Mouse (Mus musculus): Measurements from ENCODE around the gene 2210408I21Rik. TPM values are rescaled to one million over a fixed set of nuclear protein-coding genes. Genes with fewer than 3 reads are reported as not detected.

Gene 2210408I21Rik
- total and polyA plus RNA-seq, 3 experiments = 0.78 to 5.2 (median 4.8) TPM

- H3K27ac ChIP-seq = no peak overlapping the region
- no peaks in the 10 kb centered on the region for H3K4me1 ChIP-seq (ENCODE audit: control insufficient read depth, insufficient read depth, low read length)
- 77% methylated on average over 2 of the region's 2 CpGs for WGBS
- no peaks in the 10 kb centered on the region for H3K79me2 ChIP-seq (replicated peaks; ENCODE audit: control insufficient read depth, insufficient read depth, low read length)
- intact Hi-C loops (cut with DNase I) = no loop called here
- no peak overlapping the region for H3K4me3 ChIP-seq
- H3K9ac ChIP-seq (ENCODE audit: low read depth, low read length) = no peak overlapping the region
- no peaks in the 10 kb centered on the region for H3K36me3 ChIP-seq (ENCODE audit: control insufficient read depth, insufficient read depth, low read length)
- TF ChIP-seq POLR2A (IDR thresholded peaks at IDR 0.05; ENCODE audit: insufficient read depth, low read depth, low read length) (no peak), EP300 (IDR thresholded peaks at IDR 0.05; ENCODE audit: insufficient read depth, low read depth, low read length) (no peak), CTCF (IDR thresholded peaks at IDR 0.05) (no peak)
- H3K27me3 ChIP-seq (ENCODE audit: control insufficient read depth, insufficient read depth, low read length) = no peaks in the 10 kb centered on the region
- DNase-seq = no peak
These were observed 480.0 kb downstream of the 2210408I21Rik start for GRCm38 (mm10) chr13:77615346-77615745.

Other genes with a start within 250 kb of the 2210408I21Rik start
- 10 to 100 TPM; 23.2 to 24.4 TPM for gene Slf1, start 67 bp upstream of the 2210408I21Rik start, total RNA-seq (2021)
- gene Slf1, start 67 bp upstream of the 2210408I21Rik start, polyA plus RNA-seq (2012; rRNA removed) = 9.0 and 13.6 TPM in 2 replicates

Data from heart, adult 2 months (tissue).